Mouse (Mus musculus) MEL (cell line): ENCODE results near the gene Nop2. TPM values are rescaled to one million over a fixed set of nuclear protein-coding genes. Genes with fewer than 3 reads are reported as not detected.

Source experiments
- DNase-seq: peaks from one replicate; pipeline ENCODE4 v3.0.0; 2011; ENCODE audit warnings: low read depth, low spot score
- H3K27ac ChIP-seq: 2 replicates; pipeline ENCODE4 v1.5.1; 2012; ENCODE audit warnings: low read depth, mild to moderate bottlenecking, control low read depth, low read length, moderate library complexity; ENCODE audit not compliant: control insufficient read depth
- H3K27me3 ChIP-seq, 2 experiments: fragments of 150-350 bp in 1 of 2; sonication (generic) in 1 of 2; 2 replicates each; pipeline ENCODE4 v1.6.1; 2012; ENCODE audit warnings: low read length in 2 of 2, mild to moderate bottlenecking in 2 of 2, improper control_type of control experiment in 1 of 2, moderate library complexity in 1 of 2; ENCODE audit not compliant: insufficient read depth in 2 of 2, control insufficient read depth in 1 of 2
- H3K36me3 ChIP-seq, 2 experiments: 2 replicates each; pipeline ENCODE4 v1.6.1; 2012 to 2014; ENCODE audit warnings: low read length in 2 of 2, improper control_type of control experiment in 1 of 2, inconsistent platforms in 1 of 2, mild to moderate bottlenecking in 1 of 2; ENCODE audit not compliant: insufficient read depth in 2 of 2, control insufficient read depth in 1 of 2
- H3K4me1 ChIP-seq, 2 experiments: fragments of 150-350 bp in 1 of 2; sonication (generic) in 1 of 2; 2 replicates each; pipeline ENCODE4 v1.6.1; 2012; ENCODE audit warnings: low read length in 2 of 2, improper control_type of control experiment in 1 of 2, mild to moderate bottlenecking in 1 of 2; ENCODE audit not compliant: insufficient read depth in 2 of 2, control insufficient read depth in 1 of 2
- H3K4me3 ChIP-seq, 2 experiments: fragments of 150-350 bp in 1 of 2; sonication (generic) in 1 of 2; 2 replicates each; pipeline ENCODE4 v1.5.1; 2012; ENCODE audit warnings: low read depth in 2 of 2, low read length in 2 of 2, mild to moderate bottlenecking in 2 of 2, moderate library complexity in 2 of 2, control low read depth in 1 of 2, improper control_type of control experiment in 1 of 2; ENCODE audit not compliant: control insufficient read depth in 1 of 2, insufficient read depth in 1 of 2
- H3K79me2 ChIP-seq: 2 replicates; pipeline ENCODE4 v1.6.1; 2012; ENCODE audit warnings: mild to moderate bottlenecking, low read length, moderate library complexity; ENCODE audit not compliant: control insufficient read depth, poor library complexity, insufficient read depth
- H3K9ac ChIP-seq: 2 replicates; pipeline ENCODE4 v1.6.1; 2012; ENCODE audit warnings: low read depth, mild to moderate bottlenecking, control low read depth, low read length, moderate library complexity; ENCODE audit not compliant: control insufficient read depth, poor library complexity, severe bottlenecking
- H3K9me3 ChIP-seq: fragments of 150-350 bp; sonication (generic); replicated peaks from 2 replicates; pipeline ENCODE4 v1.6.1; 2012; ENCODE audit warnings: mild to moderate bottlenecking, low read length, improper control_type of control experiment, moderate library complexity; ENCODE audit not compliant: insufficient read depth
- BHLHE40 ChIP-seq: IDR thresholded peaks from 2 replicates; pipeline ENCODE4 v1.6.1; 2012; ENCODE audit warnings: low read depth, mild to moderate bottlenecking, inconsistent platforms, low read length, improper control_type of control experiment, borderline replicate concordance
- CHD2 ChIP-seq: IDR thresholded peaks from 2 replicates; pipeline ENCODE4 v1.6.1; 2011; ENCODE audit warnings: low read length, improper control_type of control experiment
- ELF1 ChIP-seq: IDR thresholded peaks from 2 replicates; pipeline ENCODE4 v1.6.1; 2014; ENCODE audit warnings: low read depth, mild to moderate bottlenecking, inconsistent platforms, low read length, improper control_type of control experiment, moderate library complexity
- ETS1 ChIP-seq: IDR thresholded peaks from 2 replicates; pipeline ENCODE4 v1.6.1; 2012; ENCODE audit warnings: low read depth, mild to moderate bottlenecking, inconsistent platforms, low read length, improper control_type of control experiment, moderate library complexity
- KAT2A ChIP-seq: conservative IDR thresholded peaks from 2 replicates; pipeline ENCODE4 v1.6.1; 2012; ENCODE audit warnings: low read depth, low read length, improper control_type of control experiment, inconsistent platforms
- MAZ ChIP-seq: IDR thresholded peaks from 2 replicates; pipeline ENCODE4 v1.6.1; 2012; ENCODE audit warnings: low read depth, mild to moderate bottlenecking, inconsistent platforms, low read length, improper control_type of control experiment
- MXI1 ChIP-seq: IDR thresholded peaks from 2 replicates; pipeline ENCODE4 v1.6.1; 2011; ENCODE audit warnings: mild to moderate bottlenecking, low read depth, low read length, improper control_type of control experiment
- MYB ChIP-seq: IDR thresholded peaks from 2 replicates; pipeline ENCODE4 v1.6.1; 2011; ENCODE audit warnings: mild to moderate bottlenecking, low read depth, low read length, improper control_type of control experiment
- MYC ChIP-seq: IDR thresholded peaks from 2 replicates; pipeline ENCODE4 v1.6.1; 2011; ENCODE audit warnings: low read depth, mild to moderate bottlenecking, low read length, improper control_type of control experiment, moderate library complexity
- POLR2A ChIP-seq, 2 experiments: IDR thresholded peaks; 2 replicates each; pipeline ENCODE4 v1.6.1; 2011 to 2012; ENCODE audit warnings: low read length in 2 of 2, mild to moderate bottlenecking in 2 of 2, control low read depth in 1 of 2, improper control_type of control experiment in 1 of 2, low read depth in 1 of 2, moderate library complexity in 1 of 2; ENCODE audit not compliant: control insufficient read depth in 1 of 2, insufficient read depth in 1 of 2, poor library complexity in 1 of 2
- POLR2AphosphoS2 ChIP-seq: IDR thresholded peaks from 2 replicates; pipeline ENCODE4 v1.6.1; 2011; ENCODE audit warnings: low read length, improper control_type of control experiment
- RAD21 ChIP-seq: IDR thresholded peaks from 2 replicates; pipeline ENCODE4 v1.6.1; 2011; ENCODE audit warnings: mild to moderate bottlenecking, low read depth, low read length, improper control_type of control experiment
- SMC3 ChIP-seq: IDR thresholded peaks from 2 replicates; pipeline ENCODE4 v1.6.1; 2011; ENCODE audit warnings: low read depth, low read length, improper control_type of control experiment
- TAL1 ChIP-seq: IDR thresholded peaks from 2 replicates; pipeline ENCODE4 v1.6.1; 2012; ENCODE audit warnings: mild to moderate bottlenecking, inconsistent platforms, low read length, moderate library complexity, mixed read lengths
- TBP ChIP-seq: IDR thresholded peaks from 2 replicates; pipeline ENCODE4 v1.8.0; 2011; ENCODE audit warnings: low read depth, low read length, improper control_type of control experiment
- TCF12 ChIP-seq: IDR thresholded peaks from 2 replicates; pipeline ENCODE4 v1.6.1; 2014; ENCODE audit warnings: low read depth, mild to moderate bottlenecking, inconsistent platforms, low read length, improper control_type of control experiment, moderate library complexity
- UBTF ChIP-seq: IDR thresholded peaks from 2 replicates; pipeline ENCODE4 v1.6.1; 2012; ENCODE audit warnings: low read depth, mild to moderate bottlenecking, inconsistent platforms, low read length, improper control_type of control experiment, moderate library complexity, borderline replicate concordance; ENCODE audit not compliant: insufficient read depth
- USF1 ChIP-seq: IDR thresholded peaks from 2 replicates; pipeline ENCODE4 v1.6.1; 2014; ENCODE audit warnings: low read depth, mild to moderate bottlenecking, inconsistent platforms, low read length, improper control_type of control experiment, moderate library complexity
- USF2 ChIP-seq, 2 experiments: IDR thresholded peaks; 2 replicates each; pipeline ENCODE4 v1.6.1; 2011 to 2012; ENCODE audit warnings: improper control_type of control experiment in 2 of 2, low read length in 2 of 2, borderline replicate concordance in 1 of 2, inconsistent platforms in 1 of 2, low read depth in 1 of 2, mild to moderate bottlenecking in 1 of 2; ENCODE audit not compliant: insufficient read depth in 1 of 2
- ZC3H11A ChIP-seq: IDR thresholded peaks from 2 replicates; pipeline ENCODE4 v1.6.1; 2012; ENCODE audit warnings: low read depth, mild to moderate bottlenecking, inconsistent platforms, low read length, improper control_type of control experiment
- ZNF384 ChIP-seq: IDR thresholded peaks from 2 replicates; pipeline ENCODE4 v1.6.1; 2012; ENCODE audit warnings: low read depth, mild to moderate bottlenecking, inconsistent platforms, low read length, improper control_type of control experiment
- polyA plus RNA-seq, 2 experiments: library from polyadenylated mRNA; stranded (reverse) in 1 of 2; unstranded in 1 of 2; fragments of >175 nt in 1 of 2; fragments of >200 nt in 1 of 2; gene quantifications; 2 replicates each; pipeline versions ENCODE4 v1.2.1 to v1.2.4; 2012; ENCODE audit warnings: low replicate concordance in 2 of 2, low read depth in 1 of 2; ENCODE audit not compliant: insufficient read length in 2 of 2, insufficient read depth in 1 of 2, missing spikeins in 1 of 2
- total RNA-seq: library from RNA; depleted of rRNA; stranded (reverse); fragments of 300-350 nt; gene quantifications from 2 replicates; pipeline ENCODE4 v1.2.3, GENCODE M21; 2012

Nop2 gene
- total and polyA plus RNA-seq, 3 experiments = 221 to 337 (median 263) TPM

- TF ChIP-seq MAZ = no peak
Observed at GRCm38 (mm10) chr6:125172474-125172873, 40.8 kb downstream of the Nop2 start (continued).

GRCm38 (mm10) chr6:125173256-125173655, 41.5 kb downstream of the Nop2 start:
- H3K9ac ChIP-seq = no peak overlapping the region
- no peaks in the 10 kb centered on the region for H3K27me3 ChIP-seq
- no peak overlapping the region for H3K27ac ChIP-seq
- TF ChIP-seq MYC (no peak), UBTF (no peak), SMC3 (no peak), CHD2 (no peak), MXI1 (no peak), POLR2A (IDR thresholded peaks at IDR 0.05; ENCODE audit: control insufficient read depth in 1 of 2, insufficient read depth in 1 of 2, low read depth in 1 of 2, low read length in 2 of 2, poor library complexity in 1 of 2) (no peak), KAT2A (no peak)
- H3K4me1 ChIP-seq = no peaks in the 10 kb centered on the region
- no peak for DNase-seq
- H3K36me3 ChIP-seq = peaks cover 0 to 21% of the 10 kb centered on the region in 2 experiments; a peak in 2 of 4 replicates
- H3K79me2 ChIP-seq = no peaks in the 10 kb centered on the region
- H3K4me3 ChIP-seq = no peak overlapping the region
- no peaks in the 10 kb centered on the region for H3K9me3 ChIP-seq

DNA sequence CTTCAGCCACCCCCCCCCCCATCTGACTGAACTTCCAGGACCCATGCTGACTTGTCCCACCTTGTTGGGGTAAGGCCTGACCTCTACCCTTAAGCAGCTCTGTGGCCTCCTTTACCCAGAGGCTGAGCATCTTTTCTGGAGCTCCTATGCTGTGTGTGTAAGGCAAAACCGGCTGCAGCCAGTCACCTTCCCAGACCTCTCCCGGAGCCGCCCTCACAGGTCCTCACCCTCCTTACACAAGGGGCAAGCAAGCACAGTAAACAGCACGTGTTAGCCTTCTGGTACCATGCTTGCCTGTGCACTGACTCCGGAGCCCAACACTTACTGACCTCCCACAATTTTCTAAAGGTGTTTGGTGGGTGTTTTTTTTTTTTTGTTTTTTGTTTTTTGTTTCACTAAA, 43.8 kb downstream of the Nop2 start:
- Histone ChIP-seq H3K79me2 (no peaks in the 10 kb centered on the region), H3K36me3 (peaks cover 0 to 29% of the 10 kb centered on the region in 2 experiments; a peak in 2 of 4 replicates), H3K9ac (no peak overlapping the region), H3K4me1 (no peaks in the 10 kb centered on the region), H3K27ac (no peak overlapping the region), H3K9me3 (no peaks in the 10 kb centered on the region), H3K27me3 (no peaks in the 10 kb centered on the region), H3K4me3 (no peak overlapping the region)
- DNase-seq = no peak
- TF ChIP-seq BHLHE40 (no peak), ZC3H11A (no peak), TCF12 (no peak)

- Histone ChIP-seq H3K36me3 (peaks cover 0 to 38% of the 10 kb centered on the region in 2 experiments; a peak in 2 of 4 replicates), H3K79me2 (no peaks in the 10 kb centered on the region), H3K27ac (no peak overlapping the region), H3K4me1 (no peaks in the 10 kb centered on the region)
- TF ChIP-seq TAL1 (no peak), ELF1 (no peak), MYB (no peak), ETS1 (no peak), USF1 (no peak), ZNF384 (no peak), ZC3H11A (no peak), RAD21 (no peak), POLR2AphosphoS2 (no peak), USF2 (IDR thresholded peaks at IDR 0.05; ENCODE audit: borderline replicate concordance in 1 of 2, insufficient read depth in 1 of 2, low read depth in 1 of 2, low read length in 2 of 2) (no peak), TBP (no peak)
- TF ChIP-seq, all 39 proteins: peak for 0
- H3K27me3 ChIP-seq = no peaks in the 10 kb centered on the region
- H3K9ac ChIP-seq = no peak overlapping the region
- H3K4me3 ChIP-seq = no peak overlapping the region
- H3K9me3 ChIP-seq = no peaks in the 10 kb centered on the region
- no peak for DNase-seq
Observed at GRCm38 (mm10) chr6:125179601-125180000, 47.9 kb downstream of the Nop2 start.
